Mouse (Mus musculus) kidney, adult 9 months (tissue): ENCODE measurements around the gene Pnn.
A peak's percentile ranks its signal among the peaks of the same experiment; 100 is the strongest.
"Not testable (repeated sequence)": the region's sequence is repeated elsewhere in the genome, so short reads cannot be mapped to it uniquely, and the experiment has no call there.

Source experiments
- DNase-seq: peaks from one replicate; pipeline ENCODE4 v3.0.0; 2022

The Pnn gene

GRCm38 (mm10) chr12:59066448-59067077, at the start of gene Pnn:
Pnn (plus strand) TSS chr12:59066884.
- DNase-seq, result peak; percentile 98

GRCm38 (mm10) chr12:59017970-59018369, 48.7 kb upstream of the Pnn start:
- no peak for DNase-seq

GRCm38 (mm10) chr12:59019891-59020290, 46.8 kb upstream of the Pnn start:
- no peak for DNase-seq

- DNase-seq, result no peak
These were observed 45.4 kb upstream of the Pnn start for GRCm38 (mm10) chr12:59021306-59021705.

GRCm38 (mm10) chr12:59032101-59032500, 34.6 kb upstream of the Pnn start:
- no peak for DNase-seq

- DNase-seq, result no peak
These were observed 27.3 kb upstream of the Pnn start for GRCm38 (mm10) chr12:59039162-59039970.

GRCm38 (mm10) chr12:59039971-59040844, 26.5 kb upstream of the Pnn start:
- peak; percentile 57 for DNase-seq

GRCm38 (mm10) chr12:59040851-59041250, 25.8 kb upstream of the Pnn start:
- DNase-seq, result no peak

- DNase-seq, result no peak
These were observed 14.2 kb upstream of the Pnn start for GRCm38 (mm10) chr12:59052470-59052869.

GRCm38 (mm10) chr12:59053166-59053565, 13.5 kb upstream of the Pnn start:
- DNase-seq, result no peak

- no peak for DNase-seq
These were observed 12.7 kb upstream of the Pnn start for GRCm38 (mm10) chr12:59053976-59054375.

- DNase-seq, result no peak
These were observed 11.4 kb upstream of the Pnn start for GRCm38 (mm10) chr12:59055196-59055850.

- no peak for DNase-seq
These were observed 10.5 kb upstream of the Pnn start for GRCm38 (mm10) chr12:59056222-59056621.

GRCm38 (mm10) chr12:59058242-59058641, 8.4 kb upstream of the Pnn start:
- DNase-seq, result not testable (repeated sequence)

GRCm38 (mm10) chr12:59060322-59060721, 6.4 kb upstream of the Pnn start:
- DNase-seq, result no peak

GRCm38 (mm10) chr12:59060993-59061595, 5.6 kb upstream of the Pnn start, which contains the start of gene Trappc6b:
Trappc6b (minus strand) TSS chr12:59061472.
- DNase-seq, result peak; percentile 76

- no peak for DNase-seq
These were observed 1.8 kb upstream of the Pnn start for GRCm38 (mm10) chr12:59064837-59065236.

GRCm38 (mm10) chr12:59065776-59066175, 908 bp upstream of the Pnn start:
- no peak for DNase-seq

GRCm38 (mm10) chr12:59067095-59067494, 411 bp downstream of the Pnn start:
- DNase-seq, result no peak

- no peak for DNase-seq
These were observed 2.1 kb downstream of the Pnn start for GRCm38 (mm10) chr12:59068791-59069190.

GRCm38 (mm10) chr12:59072286-59072685, 5.6 kb downstream of the Pnn start:
- no peak for DNase-seq

GRCm38 (mm10) chr12:59074052-59074451, 7.4 kb downstream of the Pnn start:
- DNase-seq, result no peak
